ENCODE assay signal across 18 mouse cellular contexts in the genomic region with DNA sequence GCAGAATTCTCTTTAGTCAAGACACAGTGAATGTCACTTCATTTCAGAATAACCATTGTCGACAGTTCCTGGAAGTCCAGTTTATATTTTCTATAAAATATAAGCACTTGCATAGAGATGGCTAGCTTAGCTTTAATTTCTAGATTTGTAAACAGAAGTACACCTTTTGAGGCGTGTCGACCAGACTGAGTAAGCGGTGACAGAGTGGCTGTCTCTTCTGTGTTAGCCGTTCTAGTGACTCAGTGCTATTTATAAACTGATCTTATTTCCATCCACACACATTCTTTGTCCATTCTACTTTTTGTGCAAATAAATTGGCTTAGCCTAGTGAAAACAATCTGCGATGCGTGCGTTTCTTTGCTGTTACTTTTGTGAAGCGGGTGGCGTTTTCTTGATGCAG. TPM values are rescaled to one million over a fixed set of nuclear protein-coding genes. Genes with fewer than 3 reads are reported as not detected.
A peak's percentile ranks its signal among the peaks of the same experiment; 100 is the strongest.
DNase-seq lines count a peak whose midpoint lies in the region; ATAC-seq and TF ChIP-seq lines count a peak whose summit lies in the region.
"Had no signal": no experiment of that assay in that cellular context is flagged by ENCODE, and none has a peak within 500 bp of the region (broad histone marks: within the 10 kb centered on the region; RNA-seq: fewer than 3 reads in every experiment).

No protein-coding gene starts in this region.

- no peaks in the 10 kb centered on the region for H3K27me3 ChIP-seq in forebrain, postnatal 0 days (ENCODE audit: insufficient read depth, low read length)
- no peaks in the 10 kb centered on the region for H3K27me3 ChIP-seq in forebrain, embryonic 13.5 days
- H3K27me3 ChIP-seq in heart, embryonic 12.5 days (replicated peaks) = no peaks in the 10 kb centered on the region
- no peaks in the 10 kb centered on the region for H3K27me3 ChIP-seq in embryonic facial prominence, embryonic 15.5 days
- H3K27me3 ChIP-seq: forebrain, embryonic 15.5 days; neural tube, embryonic 13.5 days had no signal

- TF ChIP-seq CTCF in forebrain, postnatal 0 days (IDR thresholded peaks at IDR 0.05; ENCODE audit: low read depth) = no peak

- H3K4me1 ChIP-seq in forebrain, postnatal 0 days (ENCODE audit: insufficient read depth) = no peaks in the 10 kb centered on the region
- no peaks in the 10 kb centered on the region for H3K4me1 ChIP-seq in forebrain, embryonic 13.5 days
- peaks cover 21% of the 10 kb centered on the region for H3K4me1 ChIP-seq in heart, embryonic 12.5 days (replicated peaks)
- peaks cover 18% of the 10 kb centered on the region for H3K4me1 ChIP-seq in embryonic facial prominence, embryonic 15.5 days
- H3K4me1 ChIP-seq: forebrain, embryonic 15.5 days; neural tube, embryonic 13.5 days had no signal

- H3K36me3 ChIP-seq in forebrain, postnatal 0 days (ENCODE audit: insufficient read depth) = no peaks in the 10 kb centered on the region
- no peaks in the 10 kb centered on the region for H3K36me3 ChIP-seq in forebrain, embryonic 13.5 days (ENCODE audit: poor library complexity, severe bottlenecking)
- H3K36me3 ChIP-seq in heart, embryonic 12.5 days = no peaks in the 10 kb centered on the region
- H3K36me3 ChIP-seq in embryonic facial prominence, embryonic 15.5 days = no peaks in the 10 kb centered on the region
- H3K36me3 ChIP-seq: forebrain, embryonic 15.5 days had no signal

- ATAC-seq in forebrain, postnatal 0 days = no peak
- ATAC-seq in forebrain, embryonic 13.5 days = no peak
- no peak for ATAC-seq in heart, embryonic 12.5 days (ENCODE audit: insufficient number of reproducible peaks, low FRiP score)
- no peak for ATAC-seq in embryonic facial prominence, embryonic 15.5 days (ENCODE audit: insufficient number of reproducible peaks, low FRiP score, low TSS enrichment, low read depth)
- ATAC-seq: forebrain, embryonic 15.5 days; hindbrain, postnatal 0 days; liver, postnatal 0 days had no signal

- H3K4me2 ChIP-seq in forebrain, postnatal 0 days (ENCODE audit: low read depth) = no peak overlapping the region
- no peak overlapping the region for H3K4me2 ChIP-seq in forebrain, embryonic 13.5 days
- peak overlapping the region; percentile 60 for H3K4me2 ChIP-seq in heart, embryonic 12.5 days
- 0 out of 2 replicates have a peak overlapping the region, but pooled peaks have one; percentile 2 for H3K4me2 ChIP-seq in embryonic facial prominence, embryonic 15.5 days (replicated peaks)
- H3K4me2 ChIP-seq: forebrain, embryonic 15.5 days; midbrain, embryonic 11.5 days; neural tube, embryonic 13.5 days had no signal

- DNase-seq in forebrain, postnatal 0 days = peak; percentile 2
- no peak for DNase-seq in heart, adult 8-10 months (ENCODE audit: low spot score)
- DNase-seq in skeletal muscle tissue, adult 2 months (ENCODE audit: low read depth, low spot score) = peak; percentile 31
- no peak for DNase-seq in right cerebral cortex, postnatal 14 days
- no peak for DNase-seq in left cerebral cortex, adult 9 months (ENCODE audit: low spot score in 2 of 2)
- DNase-seq: B cell, adult 2 months; kidney, adult 18-20 months; liver; liver, postnatal 0 days; thymus, postnatal 25 days had no signal

- 74% methylated on average over 10 of the region's 10 CpGs for WGBS in forebrain, postnatal 0 days
- WGBS in forebrain, embryonic 13.5 days = 83% methylated on average over 10 of the region's 10 CpGs
- 66% methylated on average over 10 of the region's 10 CpGs for WGBS in heart, embryonic 12.5 days
- 61% methylated on average over 10 of the region's 10 CpGs for WGBS in embryonic facial prominence, embryonic 15.5 days

- H3K27ac ChIP-seq in forebrain, postnatal 0 days (ENCODE audit: low read depth, low read length) = no peak overlapping the region
- no peak overlapping the region for H3K27ac ChIP-seq in forebrain, embryonic 13.5 days
- H3K27ac ChIP-seq in heart, embryonic 12.5 days (ENCODE audit: poor library complexity, severe bottlenecking) = peak overlapping the region; percentile 63
- peak overlapping the region; percentile 48 for H3K27ac ChIP-seq in embryonic facial prominence, embryonic 15.5 days (replicated peaks)
- H3K27ac ChIP-seq: forebrain, embryonic 15.5 days; hindbrain, postnatal 0 days; macrophage; neural tube, embryonic 13.5 days had no signal

- no peak overlapping the region for H3K4me3 ChIP-seq in forebrain, postnatal 0 days (ENCODE audit: low read depth, low read length)
- no peak overlapping the region for H3K4me3 ChIP-seq in forebrain, embryonic 13.5 days
- H3K4me3 ChIP-seq in heart, embryonic 12.5 days = no peak overlapping the region
- H3K4me3 ChIP-seq in embryonic facial prominence, embryonic 15.5 days (replicated peaks) = no peak overlapping the region
- H3K4me3 ChIP-seq: forebrain, embryonic 15.5 days; neural tube, embryonic 13.5 days had no signal

- no peaks in the 10 kb centered on the region for H3K9me3 ChIP-seq in forebrain, postnatal 0 days (ENCODE audit: low read length)
- no peaks in the 10 kb centered on the region for H3K9me3 ChIP-seq in forebrain, embryonic 13.5 days (replicated peaks)
- no peaks in the 10 kb centered on the region for H3K9me3 ChIP-seq in heart, embryonic 12.5 days (replicated peaks)
- H3K9me3 ChIP-seq in embryonic facial prominence, embryonic 15.5 days (replicated peaks) = no peaks in the 10 kb centered on the region
- H3K9me3 ChIP-seq: forebrain, embryonic 15.5 days; neural tube, embryonic 13.5 days had no signal

- no peak overlapping the region for H3K9ac ChIP-seq in forebrain, postnatal 0 days
- no peak overlapping the region for H3K9ac ChIP-seq in forebrain, embryonic 13.5 days
- H3K9ac ChIP-seq in heart, embryonic 12.5 days = no peak overlapping the region
- H3K9ac ChIP-seq in embryonic facial prominence, embryonic 15.5 days = no peak overlapping the region
- H3K9ac ChIP-seq: forebrain, embryonic 15.5 days; liver, postnatal 0 days; neural tube, embryonic 13.5 days had no signal

RNA-seq across cellular contexts. Expression of a gene that starts 30.9 kb away (rescaled TPM):
- total RNA-seq in forebrain, postnatal 0 days (2014; rRNA removed) = 36.2 and 37.9 TPM in 2 replicates
- 32.0 and 36.4 TPM in 2 replicates for polyA plus RNA-seq in forebrain, postnatal 0 days (2015; fragmentation: Nextera tagmentation; extraction: Ambion mirVana)
- 31.4 and 32.4 TPM in 2 replicates for polyA plus RNA-seq in forebrain, embryonic 13.5 days (2015; fragmentation: Nextera tagmentation; extraction: Ambion mirVana)
- polyA plus RNA-seq in heart, embryonic 12.5 days (2016; fragmentation: Nextera tagmentation; extraction: Ambion mirVana) = 24.5 and 25.1 TPM in 2 replicates
- total RNA-seq in heart, adult 8-10 months (2022) = 10 to 100 TPM; 24.7 to 33.1 (median 28.4) TPM
- 31.0 and 31.2 TPM in 2 replicates for polyA plus RNA-seq in embryonic facial prominence, embryonic 15.5 days (2015; fragmentation: Nextera tagmentation; extraction: Ambion mirVana)

Comparison
In these comparisons a context has a peak if more than half of its experiments do, and no peak if none do; other contexts are left out.
1. DNase-seq: peak in forebrain, postnatal 0 days (single experiment) and skeletal muscle tissue, adult 2 months (single experiment); none in heart, adult 8-10 months (single experiment), right cerebral cortex, postnatal 14 days (single experiment) and left cerebral cortex, adult 9 months (0 of 2).
2. H3K27ac ChIP-seq: peak in heart, embryonic 12.5 days (single experiment) and embryonic facial prominence, embryonic 15.5 days (single experiment); none in forebrain, postnatal 0 days (single experiment) and forebrain, embryonic 13.5 days (single experiment).
3. H3K4me2 ChIP-seq: peak in heart, embryonic 12.5 days (single experiment) and embryonic facial prominence, embryonic 15.5 days (single experiment); none in forebrain, postnatal 0 days (single experiment) and forebrain, embryonic 13.5 days (single experiment).